Mouse (Mus musculus) testis, adult 2 months (tissue): ENCODE measurements around the gene Reln.

Experiments
- CTCF ChIP-seq: fragments of 200-500 bp; IDR thresholded peaks from 2 replicates; pipeline ENCODE4 v1.5.1; 2012; ENCODE audit warnings: low read depth, mild to moderate bottlenecking, inconsistent platforms, low read length, moderate library complexity; ENCODE audit not compliant: control insufficient read depth, insufficient read depth, insufficient replicate concordance
- POLR2A ChIP-seq: fragments of 200-500 bp; IDR thresholded peaks from 2 replicates; pipeline ENCODE4 v1.6.1; 2012; ENCODE audit warnings: low read depth, mild to moderate bottlenecking, inconsistent platforms, low read length, moderate library complexity; ENCODE audit not compliant: control insufficient read depth

DNA sequence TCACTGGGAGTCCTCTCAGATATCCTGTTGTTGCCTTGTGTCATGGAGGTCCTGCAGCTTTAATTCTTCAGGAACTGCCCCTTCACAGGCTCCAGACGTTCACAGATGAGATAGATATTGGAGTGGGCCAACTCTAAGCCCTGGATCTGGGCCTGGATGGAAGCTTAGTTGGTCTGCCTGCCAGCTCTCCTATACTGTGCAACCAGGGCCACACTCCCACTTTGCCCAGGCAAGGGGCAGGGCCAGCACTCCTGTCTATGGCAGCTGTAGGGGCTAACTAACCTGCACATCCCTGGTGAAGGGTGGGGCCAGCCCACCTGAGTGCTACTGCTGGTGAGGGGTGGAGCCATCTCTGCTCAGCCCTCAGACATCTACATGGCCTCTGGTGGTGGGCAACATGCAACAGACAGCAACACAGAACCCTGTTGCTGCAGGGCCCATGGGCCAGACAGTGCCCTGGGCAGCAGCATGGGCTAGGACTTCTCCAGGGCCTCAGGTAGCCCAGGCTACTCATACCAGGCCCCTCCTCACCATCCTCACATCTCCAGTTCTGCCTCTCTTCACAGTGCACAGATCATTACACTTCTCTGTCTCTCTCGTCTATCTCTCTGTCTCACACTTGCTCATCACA lies 63.9 kb downstream of the Reln start:
- TF ChIP-seq CTCF (no peak), POLR2A (no peak)
